Mouse (Mus musculus): ENCODE measurements around the gene Gse1. TPM values are rescaled to one million over a fixed set of nuclear protein-coding genes. Genes with fewer than 3 reads are reported as not detected.
A peak's percentile ranks its signal among the peaks of the same experiment; 100 is the strongest.

Gene Gse1
- total RNA-seq, 1 experiment from 2014 or later: 48.8 TPM

DNA sequence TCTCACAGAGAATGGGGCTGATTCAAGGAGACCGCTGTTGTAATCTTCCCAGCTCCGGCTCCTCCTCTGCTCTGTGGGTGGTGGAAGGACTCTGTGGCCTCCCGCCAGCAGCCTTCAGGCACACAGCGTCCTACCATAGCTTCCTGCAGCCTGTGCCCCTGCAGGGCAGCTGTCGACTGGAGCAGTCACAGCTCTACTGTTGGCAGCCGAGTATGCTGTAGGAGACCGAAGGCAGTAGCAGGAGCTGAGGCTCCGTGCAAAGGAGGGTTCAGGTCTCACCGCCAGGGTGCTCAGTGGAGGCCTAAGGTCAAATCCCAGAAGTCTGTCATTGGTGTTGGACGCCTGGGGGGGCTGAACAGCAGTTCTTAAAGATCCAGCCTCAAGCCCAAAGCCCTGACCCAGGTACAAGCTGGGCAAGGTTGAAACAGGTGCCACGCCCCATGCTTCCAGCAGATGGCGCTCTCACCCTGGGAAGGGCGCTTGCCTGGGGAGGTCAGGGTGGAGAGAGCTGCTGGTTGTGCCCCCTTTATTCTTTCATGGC, 72.4 kb downstream of the Gse1 start:
- peak; percentile 82 for DNase-seq

- no peak for DNase-seq
Observed at GRCm38 (mm10) chr8:120302941-120303675, 74.9 kb downstream of the Gse1 start.

DNA sequence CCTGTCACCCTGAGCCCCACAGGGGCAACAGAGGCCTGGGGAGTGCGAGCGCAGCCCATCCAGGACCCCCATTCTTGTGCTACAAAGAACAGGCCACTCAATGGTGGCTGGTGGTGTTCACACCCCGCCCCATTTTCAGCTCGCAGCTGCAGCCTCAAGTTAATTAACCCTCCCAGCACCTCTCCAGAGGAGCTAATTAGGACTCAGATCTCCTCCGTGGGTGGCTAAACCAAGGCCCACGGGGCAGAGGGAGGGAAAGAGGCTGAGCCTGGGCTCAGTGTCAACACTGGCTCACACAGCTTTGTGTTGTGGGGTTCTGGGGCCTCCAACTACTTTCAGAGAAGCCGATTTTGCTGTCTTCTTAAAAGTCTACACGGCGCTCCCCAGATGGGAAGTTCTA, 75.8 kb downstream of the Gse1 start:
- no peak for DNase-seq

DNA sequence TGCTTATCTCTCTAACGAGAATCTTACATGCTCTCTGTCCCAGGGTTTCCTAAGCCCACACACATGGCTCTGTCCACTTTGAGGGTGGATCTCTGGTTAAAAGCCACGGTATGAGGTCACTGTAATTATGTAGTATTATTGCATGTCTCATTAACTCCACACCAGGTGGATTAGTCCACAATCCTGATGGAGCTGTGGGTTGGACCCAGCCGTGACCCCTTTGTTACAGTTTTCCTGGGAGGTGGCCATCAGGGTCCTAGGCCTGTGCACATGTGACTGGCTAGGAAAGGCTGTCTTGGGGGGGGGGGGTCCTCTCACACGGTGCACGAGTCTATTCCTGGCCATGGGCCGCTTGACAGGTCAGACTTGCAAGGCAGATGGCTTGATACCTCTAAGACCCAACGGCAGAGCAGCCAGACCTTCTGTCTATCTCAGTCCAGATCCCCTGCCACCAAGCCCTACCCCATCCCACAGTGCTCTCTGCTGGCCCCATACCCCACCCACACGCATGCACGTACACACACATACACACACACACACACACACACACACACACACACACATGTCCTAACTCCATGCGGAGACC, 77.6 kb downstream of the Gse1 start:
- no peak for DNase-seq

- DNase-seq: no peak
Observed at GRCm38 (mm10) chr8:120307103-120307502, 78.8 kb downstream of the Gse1 start.

GRCm38 (mm10) chr8:120307528-120307927, 79.3 kb downstream of the Gse1 start:
- DNase-seq: no peak

DNA sequence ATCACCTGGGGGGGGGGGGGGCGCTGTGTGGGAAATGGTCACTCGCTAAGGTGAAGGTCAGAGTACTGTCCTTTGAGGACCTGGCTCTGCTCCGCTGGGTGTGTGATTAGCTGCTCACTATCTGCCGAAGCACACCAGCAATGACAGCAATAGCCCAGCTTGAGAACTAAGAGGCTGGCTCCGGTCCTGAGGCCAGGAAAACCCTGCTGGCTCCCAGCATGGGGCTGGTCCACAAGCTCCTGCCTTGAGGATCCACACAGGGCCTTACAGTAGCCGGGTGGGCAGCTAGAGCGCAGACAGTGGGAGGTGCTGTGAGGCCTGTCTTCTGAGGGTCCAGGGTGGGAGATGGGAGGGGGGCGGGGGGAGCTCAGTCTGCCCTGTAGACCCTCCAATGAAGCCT, 79.9 kb downstream of the Gse1 start:
- DNase-seq: no peak

DNA sequence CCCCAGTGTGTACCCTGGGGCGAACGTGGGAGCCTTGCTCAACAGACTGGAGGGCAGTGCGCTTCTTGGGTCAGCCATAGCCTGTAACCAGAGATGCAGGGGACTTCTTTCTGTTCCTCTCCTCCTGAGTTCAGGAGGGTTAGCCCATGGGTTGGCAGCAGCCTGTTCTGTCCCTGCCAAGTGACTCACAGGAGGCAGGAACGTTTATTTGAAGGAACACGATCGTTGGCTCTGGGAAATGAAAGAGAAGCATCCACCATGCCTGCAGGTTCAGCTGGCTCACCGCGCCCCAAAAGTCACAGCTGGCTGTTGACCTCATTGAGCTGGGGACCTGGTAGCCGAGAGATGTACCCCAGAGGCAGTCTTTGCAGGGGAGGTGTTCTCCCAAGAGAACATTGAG, 80.3 kb downstream of the Gse1 start:
- no peak for DNase-seq

GRCm38 (mm10) chr8:120309326-120309725, 81.1 kb downstream of the Gse1 start:
- DNase-seq: no peak

- DNase-seq: no peak
Observed at GRCm38 (mm10) chr8:120310063-120310462, 81.8 kb downstream of the Gse1 start.

- DNase-seq: no peak
Observed at GRCm38 (mm10) chr8:120312452-120312851, 84.2 kb downstream of the Gse1 start.

- no peak for DNase-seq
Observed at GRCm38 (mm10) chr8:120313674-120314073, 85.4 kb downstream of the Gse1 start.

DNA sequence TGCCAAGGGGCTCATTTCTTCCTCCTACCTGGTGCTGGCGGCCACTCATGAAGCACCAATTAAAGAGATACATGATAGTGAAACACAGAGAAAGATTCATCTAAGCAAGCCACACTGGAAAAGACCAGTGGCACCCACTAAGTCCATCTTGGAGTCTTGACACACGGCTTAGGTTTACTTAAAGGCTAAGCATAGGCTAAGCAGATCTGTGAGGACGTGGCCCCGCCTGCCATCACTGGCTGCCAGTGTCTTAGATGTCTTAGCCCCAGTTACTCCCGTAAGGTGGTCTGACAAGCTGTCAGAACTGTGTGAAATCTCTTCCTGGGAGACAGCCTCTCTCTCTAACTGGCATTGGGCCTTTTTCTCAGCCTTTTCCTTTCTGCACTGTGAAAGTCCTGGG, 86.7 kb downstream of the Gse1 start:
- no peak for DNase-seq

- no peak for DNase-seq
Observed at GRCm38 (mm10) chr8:120315644-120316043, 87.4 kb downstream of the Gse1 start.

- no peak for DNase-seq
Observed at GRCm38 (mm10) chr8:120316707-120317106, 88.5 kb downstream of the Gse1 start.

DNA sequence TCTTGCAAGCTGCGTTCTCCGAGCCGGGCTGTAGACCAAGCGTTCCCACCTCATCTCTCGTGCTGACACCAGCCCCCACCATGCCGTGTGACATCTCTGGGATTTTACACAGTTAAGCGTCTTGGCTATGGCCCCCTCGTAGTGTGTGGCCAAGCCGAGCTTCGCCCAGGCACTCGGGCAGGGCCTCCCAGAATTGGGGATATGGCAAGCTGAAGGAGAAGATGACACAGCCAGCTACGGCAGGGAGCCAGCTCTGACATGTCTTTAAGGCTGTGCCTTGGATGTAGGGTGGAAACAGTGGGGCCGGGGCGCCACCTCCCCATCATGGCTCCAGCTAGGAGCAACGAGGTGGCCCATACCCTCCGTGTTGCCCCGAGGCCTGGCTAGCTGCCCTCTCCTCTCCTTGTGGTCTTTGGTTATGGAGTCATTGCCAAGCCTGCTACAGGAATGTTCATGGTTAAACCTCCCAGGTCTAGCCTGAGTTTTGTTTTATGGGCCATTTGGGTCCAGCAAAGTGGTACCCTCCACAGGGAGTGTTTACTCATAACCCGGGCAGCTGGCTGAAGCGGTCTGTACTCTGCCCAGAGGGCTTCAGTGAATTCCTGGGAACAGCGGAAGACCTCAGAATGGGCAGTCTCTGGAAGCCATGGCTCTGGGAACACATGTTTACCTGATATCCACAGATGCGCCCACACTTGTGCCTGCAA, 89.0 kb downstream of the Gse1 start:
- no peak for DNase-seq

DNA sequence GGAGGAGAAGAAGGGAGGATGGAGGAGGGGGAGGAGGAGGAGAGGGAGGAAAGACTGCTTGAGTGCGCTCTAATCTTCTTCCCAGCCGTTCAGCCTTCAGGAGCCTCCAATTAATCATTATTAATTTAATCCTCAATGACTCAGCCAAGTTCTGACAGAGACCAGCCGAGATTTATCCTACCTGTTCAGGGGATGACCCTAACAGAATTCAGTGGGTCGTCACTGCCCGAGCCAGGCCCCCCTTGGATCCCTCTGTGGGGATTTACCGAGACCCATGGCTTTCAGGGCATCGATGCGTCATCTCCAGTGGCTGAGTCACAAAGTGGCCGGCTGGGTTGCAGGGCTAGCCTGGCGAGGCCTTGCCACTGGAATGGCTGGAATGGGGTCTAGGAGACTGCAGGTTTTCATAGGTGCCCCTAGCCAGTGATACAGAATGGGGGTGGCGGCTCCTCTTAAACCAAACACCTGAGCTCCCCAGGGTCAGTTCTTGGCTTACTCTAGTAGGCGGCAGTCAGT, 90.3 kb downstream of the Gse1 start:
- DNase-seq: peak; percentile 68

GRCm38 (mm10) chr8:120319449-120319848, 91.2 kb downstream of the Gse1 start:
- peak; percentile 83 for DNase-seq

- DNase-seq: no peak
Observed at GRCm38 (mm10) chr8:120320146-120320545, 91.9 kb downstream of the Gse1 start.

DNA sequence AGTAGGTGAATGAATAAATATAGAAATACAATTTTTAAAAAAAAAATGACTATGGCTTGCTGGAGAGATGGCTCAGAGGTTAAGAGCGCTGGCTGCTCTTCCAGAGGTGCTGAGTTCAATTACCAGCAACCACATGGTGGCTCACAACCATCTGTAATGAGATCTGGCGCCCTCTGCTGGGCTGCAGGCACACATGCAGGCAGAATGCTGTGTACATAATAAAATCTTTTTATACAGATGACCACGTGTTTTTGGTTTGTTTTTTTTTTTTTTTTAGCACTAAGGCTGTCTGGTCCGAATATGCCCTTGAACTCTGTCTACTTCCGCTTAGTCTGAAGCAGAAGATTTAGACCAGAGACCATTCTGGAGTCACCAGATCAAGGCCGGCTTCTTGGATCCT, 93.5 kb downstream of the Gse1 start:
- peak; percentile 48 for DNase-seq

- no peak for DNase-seq
Observed at GRCm38 (mm10) chr8:120322956-120323448, 94.7 kb downstream of the Gse1 start.

DNA sequence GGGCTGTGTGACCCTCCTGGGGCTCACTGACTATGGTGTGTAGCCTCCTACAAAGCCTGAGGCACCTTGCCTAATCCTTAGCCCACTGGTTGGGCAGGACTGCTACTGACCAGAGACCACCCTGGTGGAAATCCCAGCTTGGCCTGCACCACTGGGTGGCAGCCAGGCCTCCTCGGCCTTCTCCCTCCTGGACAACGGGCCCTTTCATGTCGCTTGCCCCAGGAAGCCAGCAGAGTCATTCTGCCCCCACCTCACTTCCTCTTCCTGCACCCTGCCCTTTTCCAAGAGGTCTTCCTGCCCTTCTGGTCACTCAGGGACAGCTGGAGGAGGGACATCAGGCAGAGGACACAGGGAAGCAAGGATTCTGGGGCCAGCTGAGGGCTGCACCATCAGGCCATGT, 96.3 kb downstream of the Gse1 start:
- peak; percentile 32 for DNase-seq
